Mouse (Mus musculus) embryonic facial prominence, embryonic 10.5 days (tissue): Measurements from ENCODE around the gene Glp2r. TPM values are rescaled to one million over a fixed set of nuclear protein-coding genes. Genes with fewer than 3 reads are reported as not detected.

Source experiments
- DNase-seq: peaks from one replicate; pipeline ENCODE4 v3.0.0-alpha.2; 2017; ENCODE audit warnings: low spot score
- H3K27ac ChIP-seq: fragments of 300-500 bp; sonication (generic); replicated peaks from 2 replicates; pipeline ENCODE4 v1.5.1; 2016; ENCODE audit warnings: mild to moderate bottlenecking
- H3K27me3 ChIP-seq: fragments of 300-500 bp; sonication (generic); replicated peaks from 2 replicates; pipeline ENCODE4 v1.6.1; 2016; ENCODE audit warnings: low read depth, mild to moderate bottlenecking; ENCODE audit not compliant: poor library complexity, severe bottlenecking
- H3K36me3 ChIP-seq: fragments of 300-500 bp; sonication (generic); replicated peaks from 2 replicates; pipeline ENCODE4 v1.6.1; 2016; ENCODE audit warnings: mild to moderate bottlenecking, moderate library complexity
- H3K4me1 ChIP-seq: fragments of 300-500 bp; sonication (generic); 2 replicates; pipeline ENCODE4 v1.6.1; 2016
- H3K4me3 ChIP-seq: fragments of 300-500 bp; sonication (generic); 2 replicates; pipeline ENCODE4 v1.5.1; 2016; ENCODE audit warnings: mild to moderate bottlenecking, moderate library complexity
- H3K9me3 ChIP-seq: fragments of 300-500 bp; sonication (generic); 2 replicates; pipeline ENCODE4 v1.6.1; 2016; ENCODE audit warnings: mild to moderate bottlenecking
- WGBS: fragments of 180-500 bp; shearing (Covaris S2); methylation state at CpG from one replicate; pipeline ENCODE4 v1.1.7; 2016; 5-methylcytosine and 5-hydroxymethylcytosine counted together
- polyA plus RNA-seq: library from polyadenylated mRNA; unstranded; fragments of >200 nt; fragmentation: Nextera tagmentation; extraction: Ambion mirVana; gene quantifications from 2 replicates; pipeline ENCODE4 v1.2.1, GENCODE M21; 2016

Glp2r gene
- polyA plus RNA-seq, 1 experiment from 2014 or later, result not detected

GRCm38 (mm10) chr11:67722399-67723156 lies 48.4 kb downstream of the Glp2r start:
- no peaks in the 10 kb centered on the region for H3K9me3 ChIP-seq
- no peak for DNase-seq

GRCm38 (mm10) chr11:67721485-67721884 lies 49.5 kb downstream of the Glp2r start:
- no peak for DNase-seq
- Histone ChIP-seq H3K27me3 (no peaks in the 10 kb centered on the region), H3K9me3 (no peaks in the 10 kb centered on the region), H3K36me3 (no peaks in the 10 kb centered on the region), H3K4me3 (no peak overlapping the region), H3K27ac (no peak overlapping the region), H3K4me1 (0 out of 2 replicates have a peak, but pooled peaks cover 3% of the 10 kb centered on the region)
- WGBS, result 92% methylated on average over 5 of the region's 5 CpGs

More at GRCm38 (mm10) chr11:67722399-67723156, 48.4 kb downstream of the Glp2r start:
- H3K4me3 ChIP-seq, result no peak overlapping the region
- H3K27ac ChIP-seq, result no peak overlapping the region
- no peaks in the 10 kb centered on the region for H3K36me3 ChIP-seq
- no peaks in the 10 kb centered on the region for H3K27me3 ChIP-seq
- WGBS, result 46% methylated on average over 7 of the region's 7 CpGs
- 0 out of 2 replicates have a peak, but pooled peaks cover 3% of the 10 kb centered on the region for H3K4me1 ChIP-seq

GRCm38 (mm10) chr11:67715382-67715781 lies 55.6 kb downstream of the Glp2r start:
- H3K4me3 ChIP-seq, result no peak overlapping the region
- no peaks in the 10 kb centered on the region for H3K4me1 ChIP-seq
- no peaks in the 10 kb centered on the region for H3K36me3 ChIP-seq
- no peaks in the 10 kb centered on the region for H3K9me3 ChIP-seq
- WGBS, result 94% methylated on average over 4 of the region's 4 CpGs
- H3K27ac ChIP-seq, result no peak overlapping the region
- DNase-seq, result no peak
- no peaks in the 10 kb centered on the region for H3K27me3 ChIP-seq

- Histone ChIP-seq H3K9me3 (no peaks in the 10 kb centered on the region), H3K27ac (no peak overlapping the region), H3K4me3 (no peak overlapping the region), H3K27me3 (no peaks in the 10 kb centered on the region), H3K4me1 (no peaks in the 10 kb centered on the region), H3K36me3 (no peaks in the 10 kb centered on the region)
- DNase-seq, result no peak
- 90% methylated on average over 4 of the region's 4 CpGs for WGBS
Measured at GRCm38 (mm10) chr11:67712976-67713375, 58.0 kb downstream of the Glp2r start.

DNA sequence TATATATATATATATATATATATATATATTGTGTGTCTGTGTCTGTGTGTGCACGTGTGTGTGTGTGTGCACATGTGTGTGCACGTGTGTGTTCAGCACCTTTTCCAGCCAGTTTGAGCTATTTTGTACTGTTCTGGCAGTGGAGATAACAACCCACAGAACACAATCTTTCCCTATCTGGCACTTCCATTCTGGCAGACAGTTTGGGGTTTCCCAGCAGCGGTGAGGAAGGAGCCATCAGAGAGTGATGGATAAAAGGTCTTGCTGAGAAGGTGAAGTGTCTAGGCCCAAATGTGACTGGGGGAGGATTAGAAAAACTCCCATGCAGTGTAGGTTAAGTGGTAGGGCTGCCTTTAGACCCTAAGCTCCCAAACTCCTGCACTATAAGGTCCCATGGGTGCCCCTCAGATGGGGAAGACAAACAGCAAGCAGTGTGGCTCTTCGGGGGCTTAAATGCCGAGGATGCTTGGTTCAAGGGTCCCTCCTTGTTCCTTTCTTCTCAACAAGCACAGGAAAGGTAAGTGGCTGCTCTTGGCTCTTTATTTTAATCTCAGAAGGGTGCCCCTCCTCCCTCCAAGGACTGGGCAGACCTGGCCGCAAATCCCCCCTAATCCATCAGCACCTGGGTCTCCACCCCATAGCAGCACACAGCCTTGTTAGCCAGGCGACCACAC lies 76.1 kb downstream of the Glp2r start, which contains the start of gene Rcvrn:
TSS of gene Rcvrn (plus strand) at position 624 of the 674 bp plus-strand sequence.
- H3K4me1 ChIP-seq, result peaks cover 6% of the 10 kb centered on the region
- 0 out of 2 replicates have a peak, but pooled peaks cover 7% of the 10 kb centered on the region for H3K27me3 ChIP-seq
- H3K9me3 ChIP-seq, result no peaks in the 10 kb centered on the region
- no peak for DNase-seq
- no peak within 1 kb of the TSS for H3K27ac ChIP-seq
- WGBS, result 62% methylated on average over 7 of the region's 7 CpGs
- H3K36me3 ChIP-seq, result no peaks in the 10 kb centered on the region
- no peak within 1 kb of the TSS for H3K4me3 ChIP-seq

- Histone ChIP-seq H3K4me3 (no peak overlapping the region), H3K27me3 (no peaks in the 10 kb centered on the region), H3K27ac (no peak overlapping the region), H3K36me3 (no peaks in the 10 kb centered on the region), H3K9me3 (no peaks in the 10 kb centered on the region), H3K4me1 (peaks cover 8% of the 10 kb centered on the region)
- WGBS, result 82% methylated on average over 2 of the region's 2 CpGs
- DNase-seq, result no peak
Measured at GRCm38 (mm10) chr11:67686109-67686508, 84.8 kb downstream of the Glp2r start.

DNA sequence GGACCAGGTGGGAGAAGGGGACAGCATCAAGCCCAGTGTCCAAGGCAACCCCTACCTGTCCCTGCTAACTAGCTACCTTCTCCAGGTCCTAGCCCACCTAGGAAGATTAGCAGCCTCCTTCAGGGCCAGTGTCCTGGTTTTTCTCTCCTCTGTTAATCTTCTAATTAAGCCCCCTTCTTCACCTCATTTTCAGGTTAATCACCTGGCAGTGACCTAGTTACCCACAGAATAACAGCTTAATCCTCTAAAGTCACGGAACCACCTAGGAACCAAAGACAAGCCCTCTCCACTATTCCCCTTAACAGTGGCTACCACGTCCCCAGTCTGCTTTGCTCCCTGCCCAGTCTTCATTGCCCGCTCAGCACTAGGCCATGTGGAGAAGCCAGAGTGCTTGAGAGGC lies 89.1 kb downstream of the Glp2r start:
- WGBS, result 81% methylated on average over 3 of the region's 3 CpGs
- Histone ChIP-seq H3K27ac (no peak overlapping the region), H3K9me3 (no peaks in the 10 kb centered on the region), H3K36me3 (no peaks in the 10 kb centered on the region), H3K4me1 (no peaks in the 10 kb centered on the region), H3K27me3 (no peaks in the 10 kb centered on the region), H3K4me3 (no peak overlapping the region)
- DNase-seq, result no peak

GRCm38 (mm10) chr11:67679930-67680329 lies 91.0 kb downstream of the Glp2r start:
- Histone ChIP-seq H3K4me1 (no peaks in the 10 kb centered on the region), H3K4me3 (no peak overlapping the region), H3K9me3 (no peaks in the 10 kb centered on the region), H3K27me3 (no peaks in the 10 kb centered on the region), H3K27ac (no peak overlapping the region), H3K36me3 (no peaks in the 10 kb centered on the region)
- 90% methylated on average over 2 of the region's 2 CpGs for WGBS
- DNase-seq, result no peak

- H3K27me3 ChIP-seq, result no peaks in the 10 kb centered on the region
- no peak overlapping the region for H3K27ac ChIP-seq
- H3K4me3 ChIP-seq, result no peak overlapping the region
- no peaks in the 10 kb centered on the region for H3K9me3 ChIP-seq
- H3K4me1 ChIP-seq, result no peaks in the 10 kb centered on the region
- 71% methylated on average over 5 of the region's 5 CpGs for WGBS
- DNase-seq, result no peak
- H3K36me3 ChIP-seq, result no peaks in the 10 kb centered on the region
Measured at GRCm38 (mm10) chr11:67679300-67679699, 91.7 kb downstream of the Glp2r start.

DNA sequence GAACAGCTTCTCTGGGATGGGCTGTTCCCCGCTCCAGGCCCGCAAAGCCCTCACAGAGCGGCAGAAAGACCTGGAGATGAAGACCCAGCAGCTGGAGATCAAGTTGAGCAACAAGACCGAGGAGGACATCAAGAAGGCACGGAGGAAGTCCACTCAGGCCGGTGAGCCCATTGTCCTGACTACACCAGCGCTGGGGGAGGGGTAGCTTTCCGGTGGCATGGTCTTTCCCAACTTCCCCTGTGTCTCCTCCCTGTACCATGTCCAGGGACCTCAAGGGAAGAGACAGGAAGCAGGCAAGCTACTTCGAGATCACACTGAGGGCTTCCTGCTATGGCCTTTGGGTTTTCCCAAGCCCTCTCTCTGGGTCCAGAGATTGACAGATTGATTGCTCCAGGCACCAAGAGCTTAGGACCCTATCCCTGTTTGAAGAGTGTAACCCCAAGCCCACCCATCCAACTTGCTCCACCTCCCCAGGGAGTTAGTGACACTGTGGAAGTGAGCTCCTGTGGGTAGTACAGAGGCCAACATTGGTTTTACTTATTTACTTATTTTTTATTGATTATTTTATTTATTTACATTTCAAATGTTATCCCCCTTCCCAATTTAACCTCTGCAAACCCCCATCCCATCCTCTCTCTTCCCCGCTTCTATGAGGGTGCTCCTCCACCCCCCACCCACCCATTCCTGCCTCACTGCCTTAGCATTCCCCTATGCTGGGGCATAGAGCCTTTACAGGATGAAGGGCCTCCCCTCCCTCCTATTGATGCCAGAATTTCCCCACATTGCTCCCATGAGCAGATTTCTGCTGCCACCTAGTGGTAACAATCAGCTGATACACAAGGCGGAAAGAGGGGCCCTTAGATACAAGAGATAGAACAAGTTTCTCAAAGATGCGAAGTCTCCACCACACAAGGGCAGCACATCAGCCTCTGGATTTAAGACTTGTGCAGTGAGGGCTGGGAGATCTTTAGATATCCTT lies 95.1 kb downstream of the Glp2r start:
- no peaks in the 10 kb centered on the region for H3K36me3 ChIP-seq
- H3K9me3 ChIP-seq, result no peaks in the 10 kb centered on the region
- H3K4me1 ChIP-seq, result no peaks in the 10 kb centered on the region
- H3K4me3 ChIP-seq, result no peak overlapping the region
- WGBS, result 63% methylated on average over 12 of the region's 12 CpGs
- H3K27me3 ChIP-seq, result no peaks in the 10 kb centered on the region
- no peak overlapping the region for H3K27ac ChIP-seq
- peak; percentile 62 for DNase-seq

DNA sequence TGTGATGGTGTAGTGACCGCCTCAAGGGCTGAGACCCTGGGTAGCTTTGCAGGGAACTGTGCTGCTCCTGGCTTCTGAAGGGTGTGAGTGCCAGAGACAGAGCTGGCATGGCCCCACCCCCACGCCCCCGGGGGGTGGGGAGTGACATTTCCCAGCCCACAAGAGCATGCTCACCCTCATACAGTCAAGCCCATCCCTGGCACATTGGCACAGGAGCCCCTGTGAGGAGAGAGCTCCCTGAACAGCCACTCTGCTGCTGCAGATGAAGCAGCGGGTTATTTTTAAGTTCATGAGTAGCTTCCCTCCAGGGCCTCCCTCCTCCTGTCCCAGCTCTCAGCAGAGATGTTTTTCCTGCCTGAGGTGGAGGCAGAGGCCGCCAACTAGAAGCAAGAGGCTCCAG lies 98.8 kb downstream of the Glp2r start:
- WGBS, result 73% methylated on average over 5 of the region's 5 CpGs
- Histone ChIP-seq H3K4me3 (no peak overlapping the region), H3K27me3 (no peaks in the 10 kb centered on the region), H3K4me1 (no peaks in the 10 kb centered on the region), H3K36me3 (no peaks in the 10 kb centered on the region), H3K9me3 (no peaks in the 10 kb centered on the region), H3K27ac (no peak overlapping the region)
- DNase-seq, result no peak

DNA sequence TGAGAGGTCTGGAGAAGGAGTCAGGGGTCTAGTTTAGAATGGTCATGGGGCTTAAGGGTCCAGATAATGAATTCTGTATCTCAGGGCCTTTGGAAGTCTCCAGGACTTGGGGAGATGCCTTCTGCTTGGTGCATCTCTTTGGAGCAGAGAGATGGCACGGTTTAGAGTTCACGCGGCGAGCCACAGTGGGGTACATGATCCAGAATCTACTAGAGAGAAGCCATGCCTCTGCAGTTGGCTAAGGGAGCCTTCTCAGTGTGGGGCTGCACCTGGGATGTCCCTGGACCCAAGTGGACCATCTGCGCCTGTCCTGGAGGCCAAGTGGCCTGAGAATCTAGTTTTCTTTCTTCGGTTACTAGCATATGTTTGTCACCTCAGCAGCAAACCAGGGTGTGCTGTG lies 100.9 kb downstream of the Glp2r start:
- no peaks in the 10 kb centered on the region for H3K27me3 ChIP-seq
- no peaks in the 10 kb centered on the region for H3K36me3 ChIP-seq
- H3K4me3 ChIP-seq, result no peak overlapping the region
- no peak overlapping the region for H3K27ac ChIP-seq
- no peaks in the 10 kb centered on the region for H3K9me3 ChIP-seq
- no peaks in the 10 kb centered on the region for H3K4me1 ChIP-seq
- 94% methylated on average over 6 of the region's 6 CpGs for WGBS
- DNase-seq, result no peak
